Mouse (Mus musculus) embryonic stem cell, embryonic (primary cell): ENCODE data around the gene Dlx6.

Experiments
- CTCF ChIA-PET, 4 experiments: fragments of 300-600 bp in 2 of 4; fragments of 350-600 bp in 2 of 4; sonication (Branson Sonifier 250); formaldehyde crosslinking; loops; one replicate each; lab custom pipeline; 2022; ENCODE audit warnings: inconsistent platforms in 2 of 4; lab: Charles Lee
- POLR2A ChIA-PET, 4 experiments: fragments of 300-600 bp in 2 of 4; fragments of 350-600 bp in 2 of 4; sonication (Branson Sonifier 250); formaldehyde crosslinking; loops; one replicate each; lab custom pipeline; 2022; ENCODE audit warnings: antibody characterized with exemption in 4 of 4, inconsistent platforms in 1 of 4; lab: Charles Lee

The Dlx6 gene

DNA sequence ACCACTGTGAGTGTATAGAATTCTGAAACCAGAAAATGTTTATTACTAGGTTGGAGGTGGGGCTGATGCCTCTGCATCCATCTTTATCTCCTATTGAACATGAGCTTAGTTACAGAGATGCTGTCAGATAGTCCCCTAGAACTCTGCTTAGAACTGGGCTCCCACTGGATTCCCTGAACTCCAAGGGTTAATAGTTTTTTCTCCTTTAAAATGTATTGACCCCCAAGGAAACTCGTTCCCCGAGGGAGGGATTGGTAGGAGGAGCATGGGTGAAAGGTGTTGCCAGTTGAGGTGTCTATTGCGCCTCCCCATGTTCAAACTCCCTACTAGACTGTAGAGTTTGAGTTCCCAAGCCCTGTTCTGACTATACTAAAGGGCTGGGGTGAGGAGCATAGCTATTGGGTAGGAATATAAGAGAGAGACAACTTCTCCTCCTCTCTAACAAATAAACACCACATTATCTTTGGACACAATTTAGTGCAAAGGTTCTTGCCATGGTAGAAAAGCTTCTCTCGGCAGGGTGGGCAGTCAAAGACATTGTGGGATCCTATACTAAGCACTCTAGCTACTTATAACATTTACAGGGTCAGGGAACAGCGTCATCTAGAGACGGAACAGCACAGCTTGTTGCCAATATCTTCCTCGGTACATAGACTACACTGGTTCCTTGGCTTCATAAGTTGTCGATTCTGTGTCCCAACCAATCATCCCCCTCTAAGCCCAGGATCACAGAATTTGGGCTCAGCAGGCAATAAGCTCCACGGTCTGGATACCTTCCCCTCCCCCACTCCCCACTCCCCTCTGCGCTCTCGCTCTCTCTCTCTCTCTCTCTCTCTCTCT is 7.0 kb downstream of the Dlx6 start:
- POLR2A ChIA-PET = interaction anchor here in 3 of 4 experiments (0.6 to 2.7 kb wide), 8 partner anchors 9 to 1645 kb away, joined by 3 to 13 read pairs (median 3); partner anchors contain the start of gene Dlx5 (in 1 of the 3)

DNA sequence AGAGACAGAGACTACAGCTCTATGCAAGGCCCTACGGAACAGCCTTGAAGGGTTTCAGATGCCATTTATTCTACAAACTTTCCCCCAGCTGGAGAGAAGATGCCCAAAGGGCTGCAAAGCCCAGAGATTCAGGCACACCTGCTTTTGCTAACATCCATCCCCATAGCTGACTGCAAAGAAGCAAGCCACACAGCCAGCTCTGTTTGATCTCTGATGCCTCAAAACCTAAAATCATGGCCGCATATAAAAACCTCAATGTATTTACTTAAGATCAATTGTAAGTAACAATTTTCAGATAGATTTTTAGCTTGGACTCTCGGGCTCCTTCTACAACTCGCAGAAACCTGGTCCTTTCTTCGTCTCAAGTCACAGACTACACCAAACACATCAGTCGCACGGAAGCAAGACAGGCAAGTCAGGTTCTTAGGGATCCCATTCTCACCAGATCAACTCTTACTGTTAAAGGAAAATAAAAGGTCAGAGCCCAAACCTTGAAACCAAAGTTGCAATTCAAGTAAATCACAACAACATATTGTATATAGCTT is 7.8 kb downstream of the Dlx6 start:
- CTCF ChIA-PET = interaction anchor here in 1 of 4 experiments (1.0 kb wide), 2 partner anchors 11 to 14 kb away, joined by 5 read pairs; partner anchors contain the start of gene Dlx5
- POLR2A ChIA-PET = interaction anchor here in 3 of 4 experiments (0.6 to 1.3 kb wide), 6 partner anchors 8 to 883 kb away, joined by 3 to 4 read pairs (median 3); no protein-coding TSS in a partner anchor

More for the DNA sequence above, 7.0 kb downstream of the Dlx6 start:
- CTCF ChIA-PET = interaction anchor here in 2 of 4 experiments (0.5 to 1.4 kb wide), 7 partner anchors 9 to 1054 kb away, joined by 3 to 5 read pairs (median 4); partner anchors contain the start of gene Dlx5 (in 1 of the 2)

DNA sequence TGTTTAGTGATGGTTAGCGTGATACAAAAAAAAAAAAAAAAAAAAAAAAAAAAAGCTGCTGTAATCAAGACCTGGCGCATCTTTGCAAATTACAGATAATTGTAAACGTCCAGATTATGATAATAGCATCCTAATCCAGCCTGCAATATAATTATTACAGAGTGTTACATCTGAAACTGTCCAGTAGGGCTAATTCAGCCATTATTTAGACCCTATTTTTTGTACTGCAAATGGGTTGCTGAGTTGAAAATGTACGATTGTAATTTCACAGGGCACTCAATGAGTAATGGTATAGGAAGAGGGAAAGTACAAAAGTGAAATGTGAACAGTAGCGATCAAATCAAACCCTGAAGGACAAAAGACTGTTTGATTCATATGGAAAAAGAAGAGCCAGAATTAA is 8.6 kb downstream of the Dlx6 start:
- ChIA-PET POLR2A (interaction anchor here in 1 of 4 experiments (1.0 to 1.3 kb wide), 2 partner anchors 8 to 9 kb away, joined by 3 read pairs; no protein-coding TSS in a partner anchor), CTCF (interaction anchor here in 1 of 4 experiments (0.6 kb wide), 1 partner anchor 132 kb away, joined by 7 read pairs; no protein-coding TSS in a partner anchor)

DNA sequence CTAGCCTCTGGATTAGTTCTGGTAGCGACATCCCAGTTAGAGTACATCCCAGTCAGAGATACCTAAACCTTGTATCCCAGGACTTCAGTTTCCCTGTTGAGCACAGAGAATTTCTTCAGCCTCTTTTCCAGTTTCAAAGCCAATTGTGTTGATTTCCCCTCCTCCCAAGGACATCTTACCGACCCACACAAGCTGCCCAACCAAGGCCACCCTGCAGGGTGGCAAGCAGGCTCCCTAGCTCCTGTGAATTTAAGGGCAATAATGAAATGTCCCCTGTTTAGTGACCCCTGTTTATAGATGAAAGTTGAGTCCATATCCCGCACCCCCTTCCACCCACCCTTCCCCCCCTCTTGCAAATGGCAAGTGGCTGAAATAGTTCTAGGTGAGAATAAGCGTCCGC is 9.7 kb downstream of the Dlx6 start:
- POLR2A ChIA-PET = interaction anchor here in 2 of 4 experiments (0.6 to 1.3 kb wide), 3 partner anchors 8 to 717 kb away, joined by 3 read pairs; no protein-coding TSS in a partner anchor
- CTCF ChIA-PET = interaction anchor here in 1 of 4 experiments (0.6 kb wide), 1 partner anchor 383 kb away, joined by 3 read pairs; no protein-coding TSS in a partner anchor

DNA sequence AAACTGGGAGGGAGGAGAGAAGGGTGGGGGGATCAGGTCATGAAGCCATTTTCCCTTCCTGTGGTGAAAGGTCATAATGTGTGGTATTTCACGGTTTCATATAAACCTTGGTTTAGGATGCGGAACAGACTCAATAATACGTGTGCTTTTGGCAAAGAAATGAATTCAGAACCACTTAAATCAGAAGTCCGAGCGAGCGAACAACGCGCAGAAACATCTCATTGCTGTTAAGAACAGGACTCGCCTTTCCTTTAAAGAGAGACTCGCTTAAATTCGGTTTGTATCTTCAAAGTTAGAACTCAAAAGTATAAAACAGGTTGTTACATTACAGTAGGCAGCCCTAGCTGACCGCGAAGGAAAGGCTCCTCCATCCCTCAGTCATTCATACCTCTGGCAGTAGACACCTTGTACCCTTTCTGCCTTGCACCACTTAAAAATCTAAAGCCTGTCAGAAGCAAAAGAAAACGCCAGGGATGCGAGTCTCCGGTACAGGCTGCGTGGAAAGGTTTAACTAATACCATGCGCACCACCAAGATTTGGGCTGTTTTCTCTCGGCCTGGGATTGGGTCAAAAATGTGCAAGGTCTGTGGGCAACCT is 10.4 kb downstream of the Dlx6 start:
- CTCF ChIA-PET = interaction anchor here in 1 of 4 experiments (1.2 to 1.3 kb wide), 2 partner anchors 9 to 11 kb away, joined by 3 to 4 read pairs; no protein-coding TSS in a partner anchor

DNA sequence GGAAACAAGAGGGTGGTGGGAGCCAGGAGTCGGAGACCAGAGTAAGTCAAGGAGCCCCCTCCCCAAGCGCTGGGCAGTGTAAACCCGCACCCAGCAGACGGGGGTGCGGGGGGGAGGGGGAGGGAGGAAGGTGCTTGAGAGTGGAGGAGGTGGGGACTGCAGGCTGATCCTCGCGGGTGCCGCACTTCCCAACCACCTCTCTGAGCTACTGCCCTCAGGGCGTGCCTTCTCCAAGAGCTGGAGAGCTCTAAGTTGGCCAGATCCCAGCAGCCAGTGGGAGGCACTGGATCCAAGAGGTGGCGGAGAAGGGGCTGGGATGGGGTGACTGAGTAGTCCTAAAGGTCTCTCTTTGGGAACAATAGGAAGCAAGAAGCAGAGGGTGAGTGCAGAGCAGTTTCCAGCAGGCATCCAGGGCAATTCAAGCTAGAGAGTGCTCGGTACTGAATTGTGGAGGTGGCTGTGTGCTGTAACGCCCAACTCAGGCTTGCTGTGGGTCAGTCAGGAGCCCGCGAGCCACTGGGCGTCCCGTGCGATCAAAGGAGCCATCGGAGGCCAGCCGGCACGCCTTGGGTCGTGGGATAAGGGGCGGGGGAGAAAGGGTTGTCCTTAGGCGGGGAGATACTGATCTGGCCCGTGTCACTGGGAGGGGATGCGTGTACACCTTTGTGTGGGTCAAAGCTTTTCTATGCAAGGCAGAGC is 11.1 kb downstream of the Dlx6 start:
- ChIA-PET CTCF (interaction anchor here in 2 of 4 experiments (0.6 to 1.3 kb wide), 3 partner anchors 10 to 1457 kb away, joined by 3 to 7 read pairs (median 4); no protein-coding TSS in a partner anchor), POLR2A (interaction anchor here in 1 of 4 experiments (0.6 to 1.5 kb wide), 2 partner anchors 10 to 12 kb away, joined by 5 to 8 read pairs; no protein-coding TSS in a partner anchor)

More for the DNA sequence above, 10.4 kb downstream of the Dlx6 start:
- POLR2A ChIA-PET = interaction anchor here in 2 of 4 experiments (1.3 to 1.5 kb wide), 2 partner anchors 9 kb away, joined by 3 to 8 read pairs; no protein-coding TSS in a partner anchor

DNA sequence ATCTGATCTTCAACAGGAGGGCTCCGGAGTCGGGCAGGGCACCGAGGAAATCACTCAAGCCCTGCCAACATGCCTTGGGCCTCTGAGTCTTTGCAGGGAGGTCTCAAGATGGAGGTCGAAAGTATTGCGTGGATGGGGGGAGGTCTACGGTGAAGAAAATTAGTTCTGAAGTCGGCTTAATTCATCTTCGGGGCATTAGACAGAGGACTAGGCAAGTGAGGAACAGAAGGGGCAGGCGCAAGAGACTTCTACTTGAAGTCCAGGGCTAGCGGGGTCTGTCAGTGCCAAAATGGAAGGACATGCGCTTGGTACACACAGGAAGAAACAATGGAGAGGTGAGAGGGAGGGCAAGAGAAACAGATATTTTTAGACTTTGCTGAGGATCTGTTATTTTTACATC is 12.0 kb downstream of the Dlx6 start:
- ChIA-PET CTCF (interaction anchor here in 2 of 4 experiments (0.6 to 1.3 kb wide), 2 partner anchors 12 to 176 kb away, joined by 3 to 4 read pairs; no protein-coding TSS in a partner anchor), POLR2A (interaction anchor here in 1 of 4 experiments (0.6 to 1.5 kb wide), 3 partner anchors 11 to 762 kb away, joined by 3 to 8 read pairs (median 3); no protein-coding TSS in a partner anchor)

DNA sequence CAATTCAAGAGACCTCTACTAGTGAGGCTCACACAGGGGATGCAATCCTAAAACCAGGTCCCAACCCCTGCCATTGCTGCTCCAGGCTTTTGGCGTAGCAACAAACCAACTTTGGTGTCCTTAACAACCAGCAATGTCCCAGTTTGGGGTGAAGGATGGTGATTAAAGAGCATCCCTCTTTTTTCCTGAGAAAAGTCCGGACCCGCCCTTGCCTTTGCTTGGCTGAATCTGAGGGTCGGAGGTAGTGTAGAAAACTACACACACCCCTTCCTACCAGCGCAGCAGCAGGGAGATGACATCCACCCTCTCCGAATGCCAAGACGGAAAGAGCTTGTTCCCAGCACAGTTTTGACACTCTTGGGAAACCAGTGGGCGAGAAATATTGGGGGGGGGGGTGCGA is 12.5 kb downstream of the Dlx6 start:
- POLR2A ChIA-PET = interaction anchor here in 1 of 4 experiments (0.6 to 1.0 kb wide), 2 partner anchors 18 to 763 kb away, joined by 3 read pairs; no protein-coding TSS in a partner anchor
- CTCF ChIA-PET = interaction anchor here in 2 of 4 experiments (0.6 kb wide), 2 partner anchors 176 to 772 kb away, joined by 3 to 8 read pairs; no protein-coding TSS in a partner anchor

DNA sequence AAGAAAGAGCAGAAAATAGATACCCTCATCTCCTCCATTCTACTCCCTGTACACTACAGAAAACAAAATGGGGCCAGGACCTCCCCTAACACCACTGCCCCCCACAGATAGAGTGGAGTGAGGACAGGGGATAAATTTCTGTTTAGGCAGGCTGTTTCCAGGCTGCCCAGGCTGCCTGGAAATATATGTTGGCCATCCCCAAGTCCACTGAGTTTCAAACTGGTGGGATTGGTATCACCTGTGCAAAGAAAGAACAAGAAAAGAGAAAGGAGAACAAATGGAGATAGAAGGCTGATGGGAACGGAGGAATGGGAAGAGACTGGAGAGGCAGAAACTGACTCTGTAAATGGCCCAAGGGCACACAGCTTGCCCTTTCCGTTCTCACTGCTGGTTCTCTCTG is 13.1 kb downstream of the Dlx6 start:
- ChIA-PET CTCF (interaction anchor here in 1 of 4 experiments (0.6 kb wide), 1 partner anchor 771 kb away, joined by 8 read pairs; no protein-coding TSS in a partner anchor), POLR2A (interaction anchor here in 2 of 4 experiments (0.5 to 1.0 kb wide), 2 partner anchors 18 to 639 kb away, joined by 3 to 10 read pairs; no protein-coding TSS in a partner anchor)

DNA sequence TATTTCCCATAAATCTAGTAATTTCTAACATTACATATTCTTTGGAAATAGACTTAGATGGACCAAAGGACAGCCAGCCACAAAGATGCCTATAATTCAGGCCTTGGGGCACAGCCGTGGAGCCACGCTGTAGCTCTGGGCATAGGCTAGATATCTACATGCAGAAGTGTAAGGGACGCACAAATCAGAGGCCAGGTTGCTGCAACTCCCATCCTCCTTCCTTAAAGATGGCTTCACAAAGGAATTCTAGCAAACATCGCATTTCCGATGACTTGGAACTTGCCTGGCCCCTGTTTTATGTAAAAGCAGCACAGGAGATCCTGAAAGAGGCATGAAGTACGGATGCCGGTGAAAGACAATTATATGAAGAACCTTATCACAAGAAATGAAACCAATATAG is 13.6 kb downstream of the Dlx6 start:
- POLR2A ChIA-PET = no interaction called here
- CTCF ChIA-PET = no interaction called here

DNA sequence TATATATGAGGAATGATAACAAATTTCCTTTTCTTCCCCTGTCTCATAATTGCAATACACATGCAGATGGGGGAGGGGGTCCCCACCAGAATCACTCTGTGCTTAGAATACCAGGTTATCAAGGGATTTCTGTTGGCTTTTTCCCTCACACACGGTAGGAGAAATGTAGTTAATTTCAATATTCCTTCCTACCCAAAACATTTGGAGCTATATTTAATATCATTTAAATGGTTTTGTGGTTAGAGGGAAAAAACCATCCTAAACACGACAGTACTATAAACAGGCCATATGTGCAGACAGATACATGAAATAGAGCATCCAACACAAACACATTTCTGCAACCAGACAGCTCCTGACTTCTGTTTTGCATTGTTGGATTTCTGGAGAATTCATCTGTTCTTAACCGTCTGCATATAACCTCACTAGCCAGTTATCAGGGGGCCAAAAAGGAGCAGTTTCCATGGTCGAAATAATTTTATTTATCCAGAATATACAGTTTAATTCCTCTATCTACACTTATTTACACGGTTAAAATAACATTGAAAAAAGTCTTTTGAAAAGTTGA is 14.3 kb downstream of the Dlx6 start:
- CTCF ChIA-PET = no interaction called here
- POLR2A ChIA-PET = interaction anchor here in 1 of 4 experiments (0.6 to 1.4 kb wide), 3 partner anchors 12 to 1326 kb away, joined by 3 to 5 read pairs (median 3); no protein-coding TSS in a partner anchor

DNA sequence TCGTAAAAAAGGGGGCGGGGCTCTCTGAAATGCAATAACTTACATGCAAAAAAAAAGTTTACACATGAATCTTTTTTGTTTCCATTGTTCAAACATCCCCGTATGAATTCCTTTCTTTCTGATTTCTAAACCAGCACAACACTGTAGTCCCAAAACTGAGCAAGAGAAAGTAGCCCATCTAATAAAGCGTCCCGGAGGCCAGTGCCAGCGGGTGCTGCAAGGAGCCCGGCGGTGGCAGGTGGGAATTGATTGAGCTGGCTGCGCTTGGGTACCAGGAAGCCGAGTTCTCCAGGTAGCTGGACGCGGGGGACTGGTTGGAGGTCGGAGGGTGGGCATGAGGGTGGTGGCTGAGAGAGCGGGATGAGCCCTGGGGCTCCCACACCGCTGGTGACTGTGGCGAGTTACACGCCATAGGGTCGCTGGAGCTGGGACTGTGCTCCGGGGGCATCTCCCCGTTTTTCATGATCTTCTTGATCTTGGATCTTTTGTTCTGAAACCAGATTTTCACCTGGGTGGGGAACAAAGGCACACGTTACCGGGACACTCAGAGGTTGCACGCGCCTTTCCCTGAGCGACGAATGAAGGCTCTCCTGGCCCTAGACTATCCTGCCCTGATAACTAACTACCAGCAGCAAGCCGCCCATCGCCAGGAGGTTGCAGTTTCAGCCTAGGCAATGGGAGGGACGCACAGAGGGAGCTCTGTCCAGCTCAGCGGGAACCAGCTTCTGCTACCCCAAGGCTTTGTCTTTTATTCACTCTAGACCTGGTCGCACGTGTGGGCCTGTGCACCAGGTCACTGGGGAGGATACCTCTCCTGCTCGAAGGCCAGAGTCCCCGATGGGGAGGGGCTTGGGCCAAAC is 15.1 kb downstream of the Dlx6 start:
- POLR2A ChIA-PET = interaction anchor here in 2 of 4 experiments (0.6 to 3.9 kb wide), 9 partner anchors 9 to 1327 kb away, joined by 3 to 13 read pairs (median 3); no protein-coding TSS in a partner anchor
- CTCF ChIA-PET = interaction anchor here in 3 of 4 experiments (0.6 to 1.1 kb wide), 3 partner anchors 8 to 1153 kb away, joined by 3 to 6 read pairs (median 4); no protein-coding TSS in a partner anchor

DNA sequence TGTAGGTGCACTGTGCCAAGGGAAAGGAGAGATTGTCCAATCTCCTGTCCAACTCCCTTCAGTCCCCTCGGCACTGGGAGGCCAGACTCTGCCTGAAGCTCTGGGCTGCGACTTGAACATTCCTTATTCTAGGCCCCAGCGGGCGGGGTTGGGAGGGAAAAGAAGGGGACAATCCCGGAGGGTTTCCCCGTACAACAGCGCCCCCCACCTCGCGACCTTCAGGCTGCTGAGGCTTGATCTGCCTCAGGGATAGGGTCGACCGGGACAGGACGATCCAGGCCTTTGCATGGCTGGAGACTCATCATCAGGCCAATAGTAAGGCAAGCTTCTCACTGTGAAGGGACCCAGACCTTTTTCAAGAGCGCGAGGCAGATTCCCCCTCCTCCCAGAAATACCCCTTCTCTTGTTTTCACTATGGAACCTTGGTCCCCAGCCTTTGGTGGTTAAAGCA is 15.7 kb downstream of the Dlx6 start:
- CTCF ChIA-PET = interaction anchor here in 3 of 4 experiments (0.6 to 1.1 kb wide), 3 partner anchors 9 to 1154 kb away, joined by 3 to 6 read pairs (median 4); no protein-coding TSS in a partner anchor
- POLR2A ChIA-PET = interaction anchor here in 2 of 4 experiments (0.6 to 3.9 kb wide), 8 partner anchors 7 to 779 kb away, joined by 3 to 13 read pairs (median 4); no protein-coding TSS in a partner anchor

DNA sequence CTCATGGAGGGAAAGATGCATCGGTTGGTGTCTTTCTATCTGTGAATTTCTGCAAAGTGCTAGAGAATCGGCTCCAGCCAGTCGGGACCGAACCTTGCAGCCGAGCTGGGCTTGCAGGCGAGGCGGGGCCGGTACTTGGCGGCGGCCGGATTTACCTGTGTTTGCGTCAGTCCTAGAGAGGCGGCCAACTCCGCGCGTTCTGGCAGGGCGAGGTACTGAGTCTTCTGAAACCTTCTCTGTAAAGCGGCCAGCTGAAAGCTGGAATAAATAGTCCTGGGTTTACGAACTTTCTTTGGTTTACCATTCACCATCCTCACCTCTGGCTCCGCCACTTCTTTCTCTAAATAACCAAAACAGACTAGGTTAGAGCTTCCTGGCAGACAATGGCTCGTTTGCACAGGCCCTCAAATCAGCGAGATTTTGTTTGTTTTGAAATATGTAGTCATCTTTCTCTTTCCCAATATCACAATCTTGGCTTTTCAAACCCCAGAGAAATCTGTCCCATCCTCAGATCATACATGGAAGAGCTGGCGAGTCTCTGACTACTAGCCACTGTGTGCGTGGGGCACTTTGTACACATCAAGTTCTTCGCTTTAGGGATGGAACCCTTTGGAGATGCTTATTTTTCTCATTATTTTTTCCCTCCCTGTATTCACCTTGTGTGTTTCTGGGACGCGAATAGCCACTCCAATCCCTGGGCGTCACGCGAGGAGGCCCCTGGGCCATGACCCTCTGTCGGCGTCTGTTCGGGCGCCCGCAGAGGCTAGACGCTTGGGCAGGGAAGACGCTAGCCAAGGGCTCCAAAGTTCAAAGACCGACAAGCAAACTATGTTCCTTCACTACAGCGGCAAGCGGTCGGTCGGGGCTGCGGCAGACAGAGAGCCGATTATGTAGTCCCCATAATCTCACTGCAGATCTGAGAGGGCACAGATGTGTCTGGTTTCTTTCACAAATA is 16.5 kb downstream of the Dlx6 start:
- POLR2A ChIA-PET = interaction anchor here in 1 of 4 experiments (0.6 to 3.9 kb wide), 5 partner anchors 8 to 779 kb away, joined by 3 to 13 read pairs (median 3); no protein-coding TSS in a partner anchor
- CTCF ChIA-PET = interaction anchor here in 2 of 4 experiments (0.6 to 1.1 kb wide), 2 partner anchors 10 to 1154 kb away, joined by 4 to 6 read pairs; no protein-coding TSS in a partner anchor
